Mouse (Mus musculus) E14TG2a.4 (cell line): ENCODE measurements at regions not wholly inside any gene's neighbourhood (a gene's known extent, or its start where the extent isn't known, plus 50 kb on each side); places are given as distances from the start of the nearest gene placed in this dataset.

Source experiments
- CTCF ChIP-seq: conservative IDR thresholded peaks from 2 replicates; pipeline ENCODE4 v1.5.1; 2014; ENCODE audit warnings: low read length
- NANOG ChIP-seq: IDR thresholded peaks from 2 replicates; pipeline ENCODE4 v1.6.1; 2014; ENCODE audit warnings: borderline replicate concordance, low read length, mixed read lengths

DNA sequence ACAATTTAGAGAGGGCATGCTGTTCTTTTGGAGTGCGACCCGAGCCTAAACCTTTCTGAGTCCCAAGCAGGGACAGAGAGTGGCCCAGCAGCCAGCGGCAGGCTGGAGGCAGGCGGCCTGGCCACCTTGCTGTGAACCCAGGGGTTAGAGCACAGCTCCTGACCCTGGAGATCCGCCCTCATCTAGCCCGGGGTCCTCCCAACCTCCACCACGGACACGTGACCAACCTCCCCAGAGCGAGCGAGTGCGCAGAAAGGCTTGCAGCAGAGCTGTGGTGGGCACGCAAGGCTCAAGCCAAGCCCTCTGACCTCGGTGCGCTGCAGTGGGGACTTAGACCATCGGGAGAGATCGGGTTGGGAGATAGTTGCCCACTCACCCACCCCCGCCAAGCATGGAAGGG is 106.9 kb downstream of the Zfp788 start:
- TF ChIP-seq CTCF = no peak
- no peak for TF ChIP-seq NANOG
